ENCODE assay signal across 11 mouse cellular contexts in the genomic region with DNA sequence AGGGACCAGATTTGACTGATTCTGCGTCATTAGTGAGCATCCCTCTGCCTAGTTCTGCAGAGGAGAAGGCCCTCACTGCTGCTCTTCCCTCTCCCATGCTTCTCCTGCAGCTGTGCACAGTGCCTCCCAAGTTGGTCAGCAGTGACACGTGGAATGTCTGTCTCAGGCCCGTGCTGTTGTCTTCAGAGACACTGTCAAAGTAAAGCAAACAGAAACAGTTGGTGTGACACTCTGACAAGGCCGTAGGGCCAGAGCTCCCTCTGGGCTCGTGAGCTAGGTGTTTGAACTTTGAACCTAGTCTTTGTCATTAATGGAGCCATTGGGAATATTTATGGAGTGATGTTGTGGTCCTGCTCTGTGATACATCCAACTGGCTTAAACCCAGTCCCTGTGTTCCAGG.
"Had no signal": no experiment of that assay in that cellular context is flagged by ENCODE, and none has a peak within 500 bp of the region (broad histone marks: within the 10 kb centered on the region; RNA-seq: fewer than 3 reads in every experiment).

No protein-coding gene starts in this region.

- H3K27ac ChIP-seq: hindbrain, postnatal 0 days; kidney, postnatal 0 days; limb, embryonic 15.5 days; midbrain, embryonic 13.5 days; stomach, postnatal 0 days had no signal

- H3K9me3 ChIP-seq: limb, embryonic 15.5 days; midbrain, embryonic 13.5 days had no signal

- H3K27me3 ChIP-seq: limb, embryonic 15.5 days; midbrain, embryonic 13.5 days had no signal

- DNase-seq: layer of hippocampus, adult 9-11 months; layer of hippocampus, postnatal 36 days; lung, adult 18-20 months; right cerebral cortex, adult 18-20 months; right cerebral cortex, postnatal 25 days; thymus, postnatal 4 days had no signal

- H3K9ac ChIP-seq: limb, embryonic 15.5 days; midbrain, embryonic 13.5 days had no signal

- H3K4me3 ChIP-seq: limb, embryonic 15.5 days; midbrain, embryonic 13.5 days had no signal

- ATAC-seq: hindbrain, postnatal 0 days; midbrain, embryonic 13.5 days had no signal

- H3K4me2 ChIP-seq: limb, embryonic 15.5 days; midbrain, embryonic 13.5 days had no signal
